Mouse (Mus musculus): ENCODE data around the gene Tenm4. TPM values are rescaled to one million over a fixed set of nuclear protein-coding genes. Genes with fewer than 3 reads are reported as not detected.

Tenm4 gene
- polyA plus RNA-seq, 1 experiment from 2014 or later = 33.1 TPM

- H3K4me1 ChIP-seq (replicated peaks) = peaks cover 4% of the 10 kb centered on the region; the same call in 1 of the 2 replicates
- no peaks in the 10 kb centered on the region for H3K9me3 ChIP-seq
- no peak overlapping the region for H3K4me2 ChIP-seq
- H3K36me3 ChIP-seq = no peaks in the 10 kb centered on the region
- no peaks in the 10 kb centered on the region for H3K27me3 ChIP-seq
- WGBS = 40% methylated on average over 1 of the region's 1 CpGs
- H3K9ac ChIP-seq = no peak overlapping the region
- no peak overlapping the region for H3K4me3 ChIP-seq
- H3K27ac ChIP-seq = no peak overlapping the region
- no peak for ATAC-seq (ENCODE audit: low FRiP score)
These were observed 160.1 kb downstream of the Tenm4 start for GRCm38 (mm10) chr7:96331186-96331585.

- Histone ChIP-seq H3K9me3 (no peaks in the 10 kb centered on the region), H3K9ac (no peak overlapping the region), H3K4me3 (no peak overlapping the region), H3K4me1 (replicated peaks) (peaks cover 4% of the 10 kb centered on the region; the same call in 1 of the 2 replicates), H3K36me3 (no peaks in the 10 kb centered on the region), H3K27me3 (no peaks in the 10 kb centered on the region), H3K4me2 (no peak overlapping the region), H3K27ac (no peak overlapping the region)
- no peak for ATAC-seq (ENCODE audit: low FRiP score)
- 45% methylated on average over 2 of the region's 2 CpGs for WGBS
These were observed 163.3 kb downstream of the Tenm4 start for GRCm38 (mm10) chr7:96334361-96334760.

GRCm38 (mm10) chr7:96336376-96336775 lies 165.3 kb downstream of the Tenm4 start:
- no peak for ATAC-seq (ENCODE audit: low FRiP score)
- H3K4me1 ChIP-seq (replicated peaks) = peaks cover 15% of the 10 kb centered on the region; the same call in 1 of the 2 replicates
- no peaks in the 10 kb centered on the region for H3K27me3 ChIP-seq
- no peak overlapping the region for H3K27ac ChIP-seq
- H3K36me3 ChIP-seq = no peaks in the 10 kb centered on the region
- H3K4me2 ChIP-seq = no peak overlapping the region
- H3K9ac ChIP-seq = no peak overlapping the region
- H3K4me3 ChIP-seq = no peak overlapping the region
- H3K9me3 ChIP-seq = no peaks in the 10 kb centered on the region

- no peak overlapping the region for H3K4me2 ChIP-seq
- 66% methylated on average over 5 of the region's 5 CpGs for WGBS
- no peaks in the 10 kb centered on the region for H3K9me3 ChIP-seq
- H3K4me1 ChIP-seq (replicated peaks) = peaks cover 14% of the 10 kb centered on the region; the same call in 1 of the 2 replicates
- no peak for ATAC-seq (ENCODE audit: low FRiP score)
- no peaks in the 10 kb centered on the region for H3K27me3 ChIP-seq
- no peak overlapping the region for H3K4me3 ChIP-seq
- no peaks in the 10 kb centered on the region for H3K36me3 ChIP-seq
- H3K9ac ChIP-seq = no peak overlapping the region
- H3K27ac ChIP-seq = no peak overlapping the region
These were observed 169.8 kb downstream of the Tenm4 start for GRCm38 (mm10) chr7:96340826-96341225.

- WGBS = 69% methylated on average over 2 of the region's 2 CpGs
- Histone ChIP-seq H3K4me3 (no peak overlapping the region), H3K27ac (no peak overlapping the region), H3K27me3 (no peaks in the 10 kb centered on the region), H3K4me2 (no peak overlapping the region), H3K9me3 (no peaks in the 10 kb centered on the region), H3K9ac (no peak overlapping the region), H3K36me3 (no peaks in the 10 kb centered on the region), H3K4me1 (replicated peaks) (peaks cover 14% of the 10 kb centered on the region; the same call in 1 of the 2 replicates)
- ATAC-seq (ENCODE audit: low FRiP score) = no peak
These were observed 170.4 kb downstream of the Tenm4 start for GRCm38 (mm10) chr7:96341479-96341878.

- H3K9me3 ChIP-seq = no peaks in the 10 kb centered on the region
- H3K9ac ChIP-seq = no peak overlapping the region
- no peak overlapping the region for H3K4me3 ChIP-seq
- no peak overlapping the region for H3K27ac ChIP-seq
- ATAC-seq (ENCODE audit: low FRiP score) = peak; percentile 41; the same call in 1 of the 2 replicates
- H3K36me3 ChIP-seq = no peaks in the 10 kb centered on the region
- no peak overlapping the region for H3K4me2 ChIP-seq
- peaks cover 14% of the 10 kb centered on the region; the same call in 1 of the 2 replicates for H3K4me1 ChIP-seq (replicated peaks)
- no peaks in the 10 kb centered on the region for H3K27me3 ChIP-seq
- WGBS = 70% methylated on average over 6 of the region's 6 CpGs
These were observed 171.9 kb downstream of the Tenm4 start for GRCm38 (mm10) chr7:96342996-96343395.

- Histone ChIP-seq H3K36me3 (no peaks in the 10 kb centered on the region), H3K27ac (no peak overlapping the region), H3K9ac (no peak overlapping the region), H3K4me1 (replicated peaks) (peaks cover 14% of the 10 kb centered on the region; the same call in 1 of the 2 replicates), H3K27me3 (no peaks in the 10 kb centered on the region), H3K4me2 (no peak overlapping the region), H3K9me3 (no peaks in the 10 kb centered on the region), H3K4me3 (no peak overlapping the region)
- no peak for ATAC-seq (ENCODE audit: low FRiP score)
- WGBS = 73% methylated on average over 2 of the region's 2 CpGs
These were observed 172.6 kb downstream of the Tenm4 start for GRCm38 (mm10) chr7:96343667-96344066.

- no peak overlapping the region for H3K9ac ChIP-seq
- H3K9me3 ChIP-seq = no peaks in the 10 kb centered on the region
- no peak for ATAC-seq (ENCODE audit: low FRiP score)
- H3K36me3 ChIP-seq = no peaks in the 10 kb centered on the region
- 81% methylated on average over 8 of the region's 8 CpGs for WGBS
- H3K4me2 ChIP-seq = no peak overlapping the region
- peaks cover 12% of the 10 kb centered on the region for H3K4me1 ChIP-seq (replicated peaks)
- H3K4me3 ChIP-seq = no peak overlapping the region
- H3K27ac ChIP-seq = no peak overlapping the region
- no peaks in the 10 kb centered on the region for H3K27me3 ChIP-seq
These were observed 181.6 kb downstream of the Tenm4 start for GRCm38 (mm10) chr7:96352671-96353070.

GRCm38 (mm10) chr7:96356285-96356811 lies 185.3 kb downstream of the Tenm4 start:
- Histone ChIP-seq H3K4me2 (no peak overlapping the region), H3K27me3 (no peaks in the 10 kb centered on the region), H3K4me3 (no peak overlapping the region), H3K4me1 (replicated peaks) (peaks cover 15% of the 10 kb centered on the region), H3K9ac (no peak overlapping the region), H3K27ac (no peak overlapping the region), H3K9me3 (no peaks in the 10 kb centered on the region), H3K36me3 (no peaks in the 10 kb centered on the region)
- ATAC-seq (ENCODE audit: low FRiP score) = no peak
- 47% methylated on average over 2 of the region's 3 CpGs for WGBS

- Histone ChIP-seq H3K4me1 (replicated peaks) (peaks cover 15% of the 10 kb centered on the region), H3K27ac (peak overlapping the region; percentile 30; the same call in 1 of the 2 replicates), H3K4me3 (no peak overlapping the region), H3K27me3 (no peaks in the 10 kb centered on the region), H3K36me3 (no peaks in the 10 kb centered on the region), H3K9ac (no peak overlapping the region), H3K4me2 (no peak overlapping the region), H3K9me3 (no peaks in the 10 kb centered on the region)
- no peak for ATAC-seq (ENCODE audit: low FRiP score)
- whole genome bisulfite sequencing = 66% methylated on average over 6 of the region's 6 CpGs
These were observed 186.5 kb downstream of the Tenm4 start for GRCm38 (mm10) chr7:96357550-96357949.

GRCm38 (mm10) chr7:96363311-96363710 lies 192.3 kb downstream of the Tenm4 start:
- Histone ChIP-seq H3K27ac (no peak overlapping the region), H3K9ac (no peak overlapping the region), H3K36me3 (no peaks in the 10 kb centered on the region), H3K4me1 (replicated peaks) (no peaks in the 10 kb centered on the region), H3K9me3 (no peaks in the 10 kb centered on the region), H3K4me2 (no peak overlapping the region), H3K4me3 (no peak overlapping the region), H3K27me3 (no peaks in the 10 kb centered on the region)
- ATAC-seq (ENCODE audit: low FRiP score) = no peak
- WGBS = 76% methylated on average over 3 of the region's 3 CpGs

- Histone ChIP-seq H3K9ac (no peak overlapping the region), H3K36me3 (no peaks in the 10 kb centered on the region), H3K4me3 (no peak overlapping the region), H3K4me2 (no peak overlapping the region), H3K9me3 (no peaks in the 10 kb centered on the region), H3K4me1 (replicated peaks) (peaks cover 12% of the 10 kb centered on the region), H3K27me3 (no peaks in the 10 kb centered on the region), H3K27ac (no peak overlapping the region)
- ATAC-seq (ENCODE audit: low FRiP score) = no peak
- WGBS = 91% methylated on average over 4 of the region's 4 CpGs
These were observed 198.9 kb downstream of the Tenm4 start for GRCm38 (mm10) chr7:96369947-96370346.

- Histone ChIP-seq H3K27me3 (no peaks in the 10 kb centered on the region), H3K27ac (no peak overlapping the region), H3K9ac (no peak overlapping the region), H3K4me1 (replicated peaks) (peaks cover 19% of the 10 kb centered on the region), H3K4me2 (no peak overlapping the region), H3K36me3 (no peaks in the 10 kb centered on the region), H3K9me3 (no peaks in the 10 kb centered on the region), H3K4me3 (no peak overlapping the region)
- 84% methylated on average over 6 of the region's 6 CpGs for WGBS
- no peak for ATAC-seq (ENCODE audit: low FRiP score)
These were observed 203.1 kb downstream of the Tenm4 start for GRCm38 (mm10) chr7:96374004-96374663.
